Mouse (Mus musculus) frontal cortex, postnatal 10 days (tissue): ENCODE results near the gene Zc2hc1c.

ENCODE experiments used
- DNase-seq, 2 experiments: peaks; one replicate each; pipeline ENCODE4 v3.0.0; 2022; ENCODE audit warnings: low spot score in 2 of 2, mixed read lengths in 1 of 2

The Zc2hc1c gene

GRCm38 (mm10) chr12:85339243-85339729 is 50.9 kb downstream of the Zc2hc1c start, which contains the start of gene Nek9:
Gene Nek9 (minus strand): TSS chr12:85339362.
- DNase-seq, result peak; percentile 86 to 92

- DNase-seq, result no peak
Observed at GRCm38 (mm10) chr12:85339947-85340346, 51.6 kb downstream of the Zc2hc1c start.

GRCm38 (mm10) chr12:85341131-85341530 is 52.7 kb downstream of the Zc2hc1c start:
- DNase-seq, result no peak

GRCm38 (mm10) chr12:85342310-85342709 is 53.9 kb downstream of the Zc2hc1c start:
- DNase-seq, result no peak

GRCm38 (mm10) chr12:85344252-85344651 is 55.9 kb downstream of the Zc2hc1c start:
- DNase-seq, result no peak

GRCm38 (mm10) chr12:85345559-85345958 is 57.2 kb downstream of the Zc2hc1c start:
- no peak for DNase-seq

GRCm38 (mm10) chr12:85346374-85346773 is 58.0 kb downstream of the Zc2hc1c start:
- DNase-seq, result no peak

GRCm38 (mm10) chr12:85347196-85347595 is 58.8 kb downstream of the Zc2hc1c start:
- no peak for DNase-seq

GRCm38 (mm10) chr12:85348338-85348737 is 59.9 kb downstream of the Zc2hc1c start:
- DNase-seq, result no peak
